Mouse (Mus musculus): ENCODE results near the gene Rcor1. TPM values are rescaled to one million over a fixed set of nuclear protein-coding genes. Genes with fewer than 3 reads are reported as not detected.

The Rcor1 gene
- polyA plus RNA-seq, 1 experiment from 2014 or later: 13.0 TPM

- Histone ChIP-seq H3K4me1 (0 out of 2 replicates have a peak, but pooled peaks cover 4% of the 10 kb centered on the region), H3K27me3 (no peaks in the 10 kb centered on the region), H3K4me3 (no peak overlapping the region), H3K36me3 (no peaks in the 10 kb centered on the region), H3K4me2 (replicated peaks) (no peak overlapping the region), H3K27ac (no peak overlapping the region), H3K9me3 (peaks cover 4% of the 10 kb centered on the region; the same call in 1 of the 2 replicates), H3K9ac (no peak overlapping the region)
- ATAC-seq (ENCODE audit: insufficient number of reproducible peaks, insufficient read depth, low FRiP score, low TSS enrichment): no peak
- WGBS: 89% methylated on average over 6 of the region's 6 CpGs
These were observed 115.5 kb downstream of the Rcor1 start for GRCm38 (mm10) chr12:111154641-111155040.

- H3K4me2 ChIP-seq (replicated peaks): no peak overlapping the region
- no peak for ATAC-seq (ENCODE audit: insufficient number of reproducible peaks, insufficient read depth, low FRiP score, low TSS enrichment)
- peaks cover 4% of the 10 kb centered on the region; the same call in 1 of the 2 replicates for H3K9me3 ChIP-seq
- no peak overlapping the region for H3K27ac ChIP-seq
- H3K36me3 ChIP-seq: no peaks in the 10 kb centered on the region
- no peak overlapping the region for H3K4me3 ChIP-seq
- H3K4me1 ChIP-seq: no peaks in the 10 kb centered on the region
- 89% methylated on average over 1 of the region's 1 CpGs for WGBS
- H3K9ac ChIP-seq: no peak overlapping the region
- no peaks in the 10 kb centered on the region for H3K27me3 ChIP-seq
These were observed 116.6 kb downstream of the Rcor1 start for GRCm38 (mm10) chr12:111155756-111156155.

- Histone ChIP-seq H3K4me1 (peaks cover 13% of the 10 kb centered on the region), H3K4me2 (replicated peaks) (no peak overlapping the region), H3K27ac (no peak overlapping the region), H3K4me3 (no peak overlapping the region), H3K9me3 (peaks cover 4% of the 10 kb centered on the region; the same call in 1 of the 2 replicates), H3K36me3 (no peaks in the 10 kb centered on the region), H3K9ac (no peak overlapping the region), H3K27me3 (no peaks in the 10 kb centered on the region)
- 63% methylated on average over 12 of the region's 12 CpGs for WGBS
- no peak for ATAC-seq (ENCODE audit: insufficient number of reproducible peaks, insufficient read depth, low FRiP score, low TSS enrichment)
These were observed 120.7 kb downstream of the Rcor1 start for GRCm38 (mm10) chr12:111159659-111160428.

- H3K4me2 ChIP-seq (replicated peaks): no peak overlapping the region
- H3K27ac ChIP-seq: no peak overlapping the region
- H3K36me3 ChIP-seq: no peaks in the 10 kb centered on the region
- H3K9ac ChIP-seq: no peak overlapping the region
- no peaks in the 10 kb centered on the region for H3K27me3 ChIP-seq
- H3K4me1 ChIP-seq: peaks cover 17% of the 10 kb centered on the region
- no peak for ATAC-seq (ENCODE audit: insufficient number of reproducible peaks, insufficient read depth, low FRiP score, low TSS enrichment)
- H3K9me3 ChIP-seq: no peaks in the 10 kb centered on the region
- 91% methylated on average over 10 of the region's 10 CpGs for WGBS
- H3K4me3 ChIP-seq: no peak overlapping the region
These were observed 121.7 kb downstream of the Rcor1 start for GRCm38 (mm10) chr12:111160871-111161270.

- no peak for ATAC-seq (ENCODE audit: insufficient number of reproducible peaks, insufficient read depth, low FRiP score, low TSS enrichment)
- 39% methylated on average over 7 of the region's 7 CpGs for WGBS
- H3K4me3 ChIP-seq: no peak overlapping the region
- peak overlapping the region; percentile 42 for H3K4me2 ChIP-seq (replicated peaks)
- H3K9me3 ChIP-seq: no peaks in the 10 kb centered on the region
- H3K4me1 ChIP-seq: peaks cover 17% of the 10 kb centered on the region
- no peaks in the 10 kb centered on the region for H3K36me3 ChIP-seq
- H3K9ac ChIP-seq: 0 out of 2 replicates have a peak overlapping the region, but pooled peaks have one; percentile 10
- H3K27me3 ChIP-seq: no peaks in the 10 kb centered on the region
- H3K27ac ChIP-seq: peak overlapping the region; percentile 24; the same call in 1 of the 2 replicates
These were observed 122.8 kb downstream of the Rcor1 start for GRCm38 (mm10) chr12:111161943-111162311.

GRCm38 (mm10) chr12:111162312-111163061 is 123.3 kb downstream of the Rcor1 start:
- H3K27me3 ChIP-seq: no peaks in the 10 kb centered on the region
- no peaks in the 10 kb centered on the region for H3K36me3 ChIP-seq
- ATAC-seq (ENCODE audit: insufficient number of reproducible peaks, insufficient read depth, low FRiP score, low TSS enrichment): no peak
- H3K9ac ChIP-seq: 0 out of 2 replicates have a peak overlapping the region, but pooled peaks have one; percentile 10
- no peaks in the 10 kb centered on the region for H3K9me3 ChIP-seq
- H3K4me3 ChIP-seq: peak overlapping the region; percentile 17
- peak overlapping the region; percentile 42 for H3K4me2 ChIP-seq (replicated peaks)
- H3K4me1 ChIP-seq: peaks cover 17% of the 10 kb centered on the region
- H3K27ac ChIP-seq: peak overlapping the region; percentile 55; the same call in 1 of the 2 replicates
- 10% methylated on average over 16 of the region's 16 CpGs for whole genome bisulfite sequencing

GRCm38 (mm10) chr12:111164310-111164751 is 125.2 kb downstream of the Rcor1 start:
- WGBS: 6% methylated on average over 13 of the region's 13 CpGs
- Histone ChIP-seq H3K27me3 (no peaks in the 10 kb centered on the region), H3K4me3 (peak overlapping the region; percentile 34), H3K9ac (peak overlapping the region; percentile 47; the same call in 1 of the 2 replicates), H3K4me2 (replicated peaks) (peak overlapping the region; percentile 53), H3K36me3 (no peaks in the 10 kb centered on the region), H3K9me3 (no peaks in the 10 kb centered on the region), H3K4me1 (peaks cover 26% of the 10 kb centered on the region), H3K27ac (peak overlapping the region; percentile 84)
- peak; percentile 68 for ATAC-seq (ENCODE audit: insufficient number of reproducible peaks, insufficient read depth, low FRiP score, low TSS enrichment)

- no peaks in the 10 kb centered on the region for H3K27me3 ChIP-seq
- peaks cover 26% of the 10 kb centered on the region for H3K4me1 ChIP-seq
- 68% methylated on average over 10 of the region's 10 CpGs for WGBS
- no peak overlapping the region for H3K9ac ChIP-seq
- no peaks in the 10 kb centered on the region for H3K36me3 ChIP-seq
- H3K4me2 ChIP-seq (replicated peaks): peak overlapping the region; percentile 84
- peak overlapping the region; percentile 87; the same call in 1 of the 2 replicates for H3K4me3 ChIP-seq
- ATAC-seq (ENCODE audit: insufficient number of reproducible peaks, insufficient read depth, low FRiP score, low TSS enrichment): no peak
- no peaks in the 10 kb centered on the region for H3K9me3 ChIP-seq
- H3K27ac ChIP-seq: peak overlapping the region; percentile 84
These were observed 126.1 kb downstream of the Rcor1 start for GRCm38 (mm10) chr12:111165146-111165812.

Other genes starting within 250 kb of the Rcor1 start
- gene Mok, start 198.4 kb upstream of the Rcor1 start, polyA plus RNA-seq (2016; fragmentation: Nextera tagmentation; extraction: Ambion mirVana): 6.2 and 7.2 TPM in 2 replicates
- 8.9 and 9.0 TPM in 2 replicates for gene Zfp839, start 189.1 kb upstream of the Rcor1 start, polyA plus RNA-seq (2016; fragmentation: Nextera tagmentation; extraction: Ambion mirVana)
- 70.0 and 75.6 TPM in 2 replicates for gene Cinp, start 150.2 kb upstream of the Rcor1 start, polyA plus RNA-seq (2016; fragmentation: Nextera tagmentation; extraction: Ambion mirVana)
- 5.7 and 6.2 TPM in 2 replicates for gene Tecpr2, start 150.1 kb upstream of the Rcor1 start, polyA plus RNA-seq (2016; fragmentation: Nextera tagmentation; extraction: Ambion mirVana)
- gene Ankrd9, start 60.3 kb upstream of the Rcor1 start, polyA plus RNA-seq (2016; fragmentation: Nextera tagmentation; extraction: Ambion mirVana): 16.0 and 17.5 TPM in 2 replicates
- 15.8 TPM in 2 replicates for gene Traf3, start 127.0 kb downstream of the Rcor1 start, polyA plus RNA-seq (2016; fragmentation: Nextera tagmentation; extraction: Ambion mirVana)
- not detected in 2 replicates for gene 4930595D18Rik, start 145.1 kb downstream of the Rcor1 start, polyA plus RNA-seq (2016; fragmentation: Nextera tagmentation; extraction: Ambion mirVana)
- gene Amn, start 231.7 kb downstream of the Rcor1 start, polyA plus RNA-seq (2016; fragmentation: Nextera tagmentation; extraction: Ambion mirVana): 0.38 and 0.52 TPM in 2 replicates